Mouse (Mus musculus): Measurements from ENCODE around the gene Gm11444. TPM values are rescaled to one million over a fixed set of nuclear protein-coding genes. Genes with fewer than 3 reads are reported as not detected.

The Gm11444 gene
- polyA plus RNA-seq (2012): not detected in 2 replicates

DNA sequence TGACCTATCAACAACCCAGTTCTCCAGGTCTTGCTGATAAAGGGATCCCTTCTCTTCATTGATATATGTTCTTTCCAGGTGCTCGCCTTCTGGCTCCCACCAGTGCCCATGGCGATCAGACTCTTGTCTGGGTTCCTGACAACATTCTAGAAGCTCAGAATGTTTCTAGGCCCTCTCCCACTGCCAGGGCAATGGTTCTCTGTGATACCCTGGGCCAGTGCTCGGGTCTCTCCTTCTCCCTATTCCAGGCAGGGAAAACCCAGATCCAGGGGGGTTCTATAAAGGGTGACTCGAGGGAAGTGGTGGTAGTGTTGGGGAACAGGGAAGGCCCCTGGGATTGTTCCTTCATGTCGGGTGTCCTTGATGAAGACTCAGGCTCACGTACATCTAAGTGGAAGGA lies at the start of gene Gm11444:
Gene Gm11444, minus strand, starts transcription at position 101 of the 400 bp plus-strand sequence.
- H3K4me3 ChIP-seq (replicated peaks): no peak within 1 kb of the TSS

DNA sequence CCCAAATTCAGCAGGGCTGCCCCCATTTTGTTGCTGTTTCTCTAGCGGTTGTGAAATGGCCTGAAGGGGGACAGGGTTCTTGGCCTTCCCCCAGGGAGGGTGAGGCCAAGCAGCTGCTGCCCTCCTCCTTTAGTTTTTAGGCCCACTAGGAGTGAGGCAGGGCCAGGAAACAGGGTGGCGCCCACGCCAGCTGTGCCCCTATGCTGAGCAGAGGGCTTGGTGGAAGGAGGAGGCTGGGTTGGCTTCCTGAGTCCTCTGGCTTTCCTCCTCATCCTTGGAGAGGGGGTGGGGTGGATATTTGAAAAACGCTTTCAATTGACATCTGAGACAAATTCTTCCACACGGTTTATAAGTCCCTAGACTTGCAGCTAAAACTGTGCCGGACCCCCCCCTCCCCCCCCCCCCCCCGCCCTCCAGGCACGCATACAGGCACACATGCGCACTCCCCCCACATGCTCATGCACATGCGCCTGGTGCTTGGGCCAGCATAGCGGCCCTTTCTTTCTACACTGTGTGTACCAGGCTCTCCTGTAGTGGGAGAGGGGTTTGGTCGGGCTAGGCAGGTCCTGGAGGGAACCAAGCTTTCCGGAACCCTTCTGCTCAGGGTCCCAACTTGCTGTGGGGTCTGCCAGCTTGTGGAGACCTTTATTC lies 46.3 kb upstream of the Gm11444 start:
- Histone ChIP-seq H3K4me1 (ENCODE audit: control insufficient read depth) (no peaks in the 10 kb centered on the region), H3K27me3 (ENCODE audit: control insufficient read depth) (peaks cover 96% of the 10 kb centered on the region), H3K4me3 (replicated peaks) (no peak overlapping the region), H3K36me3 (ENCODE audit: control insufficient read depth) (no peaks in the 10 kb centered on the region), H3K9me3 (ENCODE audit: control insufficient read depth, low read length) (no peaks in the 10 kb centered on the region; the same call in 1 of the 2 replicates)
- no peak for TF ChIP-seq GATA1 (IDR thresholded peaks at IDR 0.05; ENCODE audit: low read length)
- no peak for TF ChIP-seq TAL1 (IDR thresholded peaks at IDR 0.05; ENCODE audit: low read length)

More for the DNA sequence above, at the start of gene Gm11444:
- TF ChIP-seq TAL1 (IDR thresholded peaks at IDR 0.05; ENCODE audit: low read length): no peak
- no peak for TF ChIP-seq GATA1 (IDR thresholded peaks at IDR 0.05; ENCODE audit: low read length)
- H3K36me3 ChIP-seq (ENCODE audit: control insufficient read depth): no peaks in the 10 kb centered on the region
- peaks cover 47% of the 10 kb centered on the region for H3K27me3 ChIP-seq (ENCODE audit: control insufficient read depth)
- no peaks in the 10 kb centered on the region for H3K9me3 ChIP-seq (ENCODE audit: control insufficient read depth, low read length)
- H3K4me1 ChIP-seq (ENCODE audit: control insufficient read depth): peaks cover 6% of the 10 kb centered on the region

DNA sequence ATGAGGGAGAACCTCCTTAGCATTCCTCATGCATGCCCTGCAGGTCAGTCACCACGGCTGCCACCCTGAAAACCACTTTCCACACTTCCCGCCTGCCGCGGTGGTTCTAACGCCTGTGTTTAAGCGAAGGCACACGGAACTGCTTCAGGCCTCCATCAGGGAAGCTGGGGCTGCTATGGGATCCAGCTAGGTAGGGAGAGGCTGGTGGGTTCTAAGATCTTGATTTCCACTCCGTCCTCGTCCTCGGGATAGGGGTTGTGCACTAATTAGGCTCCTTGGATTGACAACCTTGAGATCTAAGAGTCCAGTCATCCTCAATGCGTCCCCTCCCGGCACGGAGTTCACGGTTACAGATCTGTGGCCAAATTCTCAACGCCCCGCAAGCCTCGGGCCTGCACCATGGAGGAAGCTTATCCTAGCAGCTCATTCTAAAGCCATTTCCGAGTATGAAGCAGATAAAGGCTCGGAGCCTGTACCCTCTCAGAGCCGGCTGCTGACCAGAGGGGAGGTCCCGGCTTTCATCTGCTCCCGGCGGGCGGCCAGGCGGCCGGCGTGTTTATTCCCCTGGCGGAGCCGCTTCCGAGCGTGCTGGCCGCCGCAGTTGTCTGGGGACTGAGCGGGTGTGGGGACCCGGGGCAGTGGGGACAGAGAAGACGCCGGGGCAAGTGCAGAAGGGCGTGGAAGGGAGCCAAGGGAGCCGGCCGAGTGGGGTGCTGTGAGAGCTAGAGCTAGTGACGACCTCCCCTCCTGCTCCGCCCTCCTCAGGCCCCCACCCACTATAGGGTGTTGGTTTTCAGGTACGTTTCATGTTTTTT lies 44.8 kb upstream of the Gm11444 start:
- Histone ChIP-seq H3K9me3 (ENCODE audit: control insufficient read depth, low read length) (peaks cover 3% of the 10 kb centered on the region; the same call in 1 of the 2 replicates), H3K36me3 (ENCODE audit: control insufficient read depth) (no peaks in the 10 kb centered on the region), H3K4me3 (replicated peaks) (no peak overlapping the region), H3K27me3 (ENCODE audit: control insufficient read depth) (peaks cover 96% of the 10 kb centered on the region), H3K4me1 (ENCODE audit: control insufficient read depth) (no peaks in the 10 kb centered on the region)
- TF ChIP-seq GATA1 (IDR thresholded peaks at IDR 0.05; ENCODE audit: low read length): no peak
- no peak for TF ChIP-seq TAL1 (IDR thresholded peaks at IDR 0.05; ENCODE audit: low read length)

DNA sequence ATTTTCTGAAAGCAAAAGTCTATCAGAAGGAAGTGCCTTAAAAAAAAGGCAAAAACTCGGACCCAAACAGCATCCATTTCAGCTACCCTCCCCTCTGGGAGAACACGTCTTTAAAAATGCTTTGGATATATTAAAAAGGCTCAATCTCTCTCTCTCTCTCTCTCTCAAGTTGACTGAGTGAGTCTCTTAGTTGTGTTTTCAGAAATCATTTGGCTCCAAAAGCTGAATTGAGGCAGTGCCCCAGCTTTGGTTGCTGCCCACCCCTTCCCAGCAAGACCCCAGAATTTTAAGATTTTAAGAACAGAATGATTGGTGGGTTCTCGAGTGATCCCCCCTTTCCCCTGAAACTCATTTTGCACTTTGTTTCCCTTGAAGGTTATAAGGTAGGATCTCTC lies 44.0 kb upstream of the Gm11444 start:
- H3K4me1 ChIP-seq (ENCODE audit: control insufficient read depth): no peaks in the 10 kb centered on the region
- peaks cover 6% of the 10 kb centered on the region; the same call in 1 of the 2 replicates for H3K9me3 ChIP-seq (ENCODE audit: control insufficient read depth, low read length)
- TF ChIP-seq GATA1 (IDR thresholded peaks at IDR 0.05; ENCODE audit: low read length): no peak
- TF ChIP-seq TAL1 (IDR thresholded peaks at IDR 0.05; ENCODE audit: low read length): no peak
- H3K4me3 ChIP-seq (replicated peaks): no peak overlapping the region
- H3K36me3 ChIP-seq (ENCODE audit: control insufficient read depth): no peaks in the 10 kb centered on the region
- H3K27me3 ChIP-seq (ENCODE audit: control insufficient read depth): peaks cover 98% of the 10 kb centered on the region

- no peak for TF ChIP-seq TAL1 (IDR thresholded peaks at IDR 0.05; ENCODE audit: low read length)
- no peak for TF ChIP-seq GATA1 (IDR thresholded peaks at IDR 0.05; ENCODE audit: low read length)
- no peaks in the 10 kb centered on the region for H3K36me3 ChIP-seq (ENCODE audit: control insufficient read depth)
- H3K9me3 ChIP-seq (ENCODE audit: control insufficient read depth, low read length): peaks cover 6% of the 10 kb centered on the region; the same call in 1 of the 2 replicates
- no peak overlapping the region for H3K4me3 ChIP-seq (replicated peaks)
- H3K4me1 ChIP-seq (ENCODE audit: control insufficient read depth): no peaks in the 10 kb centered on the region
- H3K27me3 ChIP-seq (ENCODE audit: control insufficient read depth): peaks cover 99% of the 10 kb centered on the region
Measured at GRCm38 (mm10) chr11:85893400-85894135, 43.4 kb upstream of the Gm11444 start.

DNA sequence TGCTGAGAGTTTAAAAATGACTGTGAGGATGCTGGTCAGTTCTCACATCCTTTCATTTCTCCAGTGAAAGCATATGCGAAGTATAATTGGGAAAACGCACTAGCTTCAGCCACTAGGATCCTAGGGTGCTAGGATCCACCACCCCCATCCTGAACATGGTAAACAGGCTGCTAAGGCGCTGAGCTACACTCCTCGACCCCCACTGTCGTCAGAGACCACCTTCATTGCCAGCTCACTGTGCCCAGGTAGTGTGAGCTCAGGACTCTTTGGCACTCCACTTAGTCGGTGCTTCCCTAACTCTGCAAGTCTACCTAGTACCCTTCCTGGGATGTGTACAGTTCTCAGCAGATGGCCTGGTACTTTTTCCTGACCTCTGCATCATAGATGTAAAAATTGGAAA lies 42.6 kb upstream of the Gm11444 start:
- Histone ChIP-seq H3K4me1 (ENCODE audit: control insufficient read depth) (no peaks in the 10 kb centered on the region), H3K36me3 (ENCODE audit: control insufficient read depth) (no peaks in the 10 kb centered on the region), H3K4me3 (replicated peaks) (no peak overlapping the region), H3K9me3 (ENCODE audit: control insufficient read depth, low read length) (peaks cover 6% of the 10 kb centered on the region; the same call in 1 of the 2 replicates), H3K27me3 (ENCODE audit: control insufficient read depth) (peaks cover 99% of the 10 kb centered on the region)
- TF ChIP-seq GATA1 (IDR thresholded peaks at IDR 0.05; ENCODE audit: low read length): no peak
- no peak for TF ChIP-seq TAL1 (IDR thresholded peaks at IDR 0.05; ENCODE audit: low read length)

DNA sequence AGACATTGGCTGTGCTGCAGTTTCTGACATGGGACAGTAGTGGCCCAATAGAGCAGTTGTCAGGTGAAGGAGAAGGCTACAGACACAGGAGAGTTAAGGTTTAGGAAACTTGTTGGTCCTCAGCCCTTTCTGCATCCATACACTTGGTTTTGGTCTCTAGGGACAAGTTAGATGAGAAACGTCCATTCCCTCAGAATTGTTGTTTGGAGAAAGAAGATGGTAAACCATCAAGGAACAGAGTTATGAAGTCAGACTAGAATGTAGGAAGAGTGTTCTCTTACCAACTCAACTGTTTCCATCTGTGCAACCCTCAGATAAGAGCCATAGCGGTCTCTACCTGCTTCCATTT lies 41.5 kb upstream of the Gm11444 start:
- TF ChIP-seq GATA1 (IDR thresholded peaks at IDR 0.05; ENCODE audit: low read length): no peak
- no peak for TF ChIP-seq TAL1 (IDR thresholded peaks at IDR 0.05; ENCODE audit: low read length)
- peaks cover 99% of the 10 kb centered on the region for H3K27me3 ChIP-seq (ENCODE audit: control insufficient read depth)
- H3K4me1 ChIP-seq (ENCODE audit: control insufficient read depth): no peaks in the 10 kb centered on the region
- no peak overlapping the region for H3K4me3 ChIP-seq (replicated peaks)
- peaks cover 6% of the 10 kb centered on the region; the same call in 1 of the 2 replicates for H3K9me3 ChIP-seq (ENCODE audit: control insufficient read depth, low read length)
- H3K36me3 ChIP-seq (ENCODE audit: control insufficient read depth): no peaks in the 10 kb centered on the region

- peaks cover 6% of the 10 kb centered on the region; the same call in 1 of the 2 replicates for H3K9me3 ChIP-seq (ENCODE audit: control insufficient read depth, low read length)
- no peaks in the 10 kb centered on the region for H3K36me3 ChIP-seq (ENCODE audit: control insufficient read depth)
- TF ChIP-seq TAL1 (IDR thresholded peaks at IDR 0.05; ENCODE audit: low read length): no peak
- no peak for TF ChIP-seq GATA1 (IDR thresholded peaks at IDR 0.05; ENCODE audit: low read length)
- H3K27me3 ChIP-seq (ENCODE audit: control insufficient read depth): peaks cover 100% of the 10 kb centered on the region
- H3K4me1 ChIP-seq (ENCODE audit: control insufficient read depth): no peaks in the 10 kb centered on the region
- H3K4me3 ChIP-seq (replicated peaks): no peak overlapping the region
Measured at GRCm38 (mm10) chr11:85891010-85891691, 41.0 kb upstream of the Gm11444 start.

Measured in erythroblast, embryonic 14.5 days (primary cell).